Mouse (Mus musculus) right cerebral cortex, postnatal 14 days (tissue): ENCODE data around the gene Cpxcr1.

Experiments used
- DNase-seq: peaks from one replicate; pipeline ENCODE4 v3.0.0; 2022

Cpxcr1 gene

GRCm38 (mm10) chrX:116448644-116449043 lies at the start of gene Cpxcr1:
Cpxcr1 (plus strand) TSS chrX:116448944.
- no peak for DNase-seq
